Mouse (Mus musculus): ENCODE results near the gene Fam107b.

Gene Fam107b

GRCm38 (mm10) chr2:3608868-3609854, 38.9 kb downstream of the Fam107b start:
- no peak for DNase-seq

DNA sequence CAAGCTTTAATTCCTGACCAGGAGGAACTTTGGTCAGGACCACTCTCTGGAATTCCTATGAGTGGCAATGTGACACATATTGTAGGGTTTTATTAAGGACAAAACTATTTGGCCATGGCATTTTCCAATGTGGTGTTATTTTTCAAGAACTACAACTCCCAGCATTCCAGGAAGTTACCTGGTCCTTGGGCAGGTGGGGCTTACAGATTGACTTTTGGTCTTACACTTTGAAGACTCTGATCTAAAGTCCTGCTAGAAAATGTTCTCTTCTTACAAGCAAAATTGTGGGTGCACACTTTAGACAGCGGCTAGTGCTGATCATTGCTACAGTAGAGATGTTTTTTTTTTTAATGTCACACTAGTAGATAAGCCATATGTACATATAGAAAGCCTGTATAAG, 48.2 kb downstream of the Fam107b start:
- DNase-seq: no peak

DNA sequence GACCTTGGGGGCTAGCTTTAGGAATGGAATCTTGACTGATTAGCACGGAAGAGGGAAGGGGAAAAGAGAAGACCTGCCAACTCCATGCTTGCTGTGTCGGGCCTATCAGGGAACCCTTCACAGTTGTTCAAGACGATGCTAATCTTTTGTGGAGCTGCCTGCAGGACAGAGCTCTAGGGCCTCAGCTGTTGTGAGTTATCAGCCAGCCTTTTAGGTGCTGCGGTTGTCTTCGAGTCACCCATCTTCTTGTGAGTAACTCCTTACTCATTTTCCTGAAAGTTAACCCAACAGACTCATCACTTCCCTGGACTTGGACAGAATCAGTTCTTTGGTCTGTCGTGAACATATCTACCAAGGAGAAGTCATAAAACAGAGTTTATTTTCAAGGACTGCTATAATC, 51.3 kb downstream of the Fam107b start:
- no peak for DNase-seq

GRCm38 (mm10) chr2:3622158-3622557, 51.9 kb downstream of the Fam107b start:
- DNase-seq: no peak

DNA sequence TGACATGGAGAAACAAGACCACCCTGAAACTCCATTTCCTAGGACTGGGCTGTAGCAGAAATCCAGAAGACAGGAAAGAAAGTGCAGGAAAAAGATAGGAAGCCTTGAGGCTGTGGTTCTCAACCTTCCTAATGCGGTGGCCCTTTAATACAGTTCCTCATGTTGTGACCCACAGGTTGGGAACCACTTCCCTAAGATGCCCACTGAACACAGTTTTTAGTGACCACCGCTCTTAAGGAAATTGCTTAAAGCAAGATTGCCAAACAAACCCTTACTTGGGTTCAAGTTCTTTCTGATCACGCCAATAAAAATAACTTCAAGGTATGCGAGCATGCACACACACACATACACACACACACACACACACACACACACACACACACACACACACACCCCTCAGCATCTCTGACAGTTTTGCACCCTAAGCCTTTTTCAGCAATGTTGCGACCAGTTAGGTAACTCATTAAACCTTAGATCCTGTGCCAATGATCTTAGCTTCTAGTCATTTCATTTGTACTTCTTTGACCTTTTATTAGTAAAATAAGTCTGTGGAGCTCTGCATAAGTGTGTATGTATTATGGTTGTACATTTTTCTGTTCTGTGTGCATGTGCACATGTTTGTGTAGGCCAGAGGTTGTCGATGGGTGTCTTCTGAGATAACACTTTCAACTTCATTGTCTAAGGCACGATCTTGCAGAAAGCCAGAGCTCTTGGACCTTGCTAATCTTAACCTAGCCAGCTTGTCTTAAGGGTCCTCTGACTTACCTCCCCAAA, 53.1 kb downstream of the Fam107b start:
- no peak for DNase-seq

- no peak for DNase-seq
These were observed 53.8 kb downstream of the Fam107b start for GRCm38 (mm10) chr2:3623981-3624584.

- no peak for DNase-seq
These were observed 58.8 kb downstream of the Fam107b start for GRCm38 (mm10) chr2:3629096-3629495.

- DNase-seq: no peak
These were observed 59.5 kb downstream of the Fam107b start for GRCm38 (mm10) chr2:3629741-3630140.

DNA sequence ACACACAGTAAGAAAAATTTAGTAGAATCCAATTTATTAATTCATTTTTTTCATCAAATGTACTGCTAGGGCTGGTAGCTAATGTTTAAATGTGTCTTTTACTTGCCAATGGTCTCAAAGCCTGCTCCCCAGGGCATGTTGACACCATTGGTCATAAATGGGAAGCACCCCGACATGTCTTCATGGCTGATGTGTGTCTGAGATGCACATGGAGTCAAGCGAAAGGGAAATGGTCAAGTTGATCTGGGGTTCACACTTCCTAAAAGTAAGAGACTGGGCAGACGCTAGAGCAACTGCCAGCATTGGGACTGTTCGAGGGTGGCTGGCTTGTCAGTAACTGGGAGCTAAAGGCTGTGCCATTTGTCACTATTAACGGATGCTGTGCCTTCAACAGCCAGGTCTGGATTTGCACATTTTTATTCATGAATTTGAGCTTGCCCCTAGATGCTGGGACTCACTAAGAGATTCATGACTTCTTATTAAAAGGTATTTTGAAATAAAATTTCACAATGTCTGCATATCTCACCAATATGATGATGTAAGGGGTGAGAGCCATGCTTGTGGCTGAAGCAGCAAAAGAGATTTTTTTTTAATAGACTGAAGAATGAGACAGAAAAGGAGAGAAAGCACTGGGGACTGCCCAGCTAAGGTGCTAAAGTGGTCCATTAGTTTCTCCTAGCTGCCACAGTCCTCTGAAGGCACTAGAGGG, 60.6 kb downstream of the Fam107b start:
- no peak for DNase-seq

- no peak for DNase-seq
These were observed 62.8 kb downstream of the Fam107b start for GRCm38 (mm10) chr2:3633137-3633536.

- DNase-seq: no peak
These were observed 66.5 kb downstream of the Fam107b start for GRCm38 (mm10) chr2:3636771-3637170.

- no peak for DNase-seq
These were observed 70.9 kb downstream of the Fam107b start for GRCm38 (mm10) chr2:3641001-3641770.

DNA sequence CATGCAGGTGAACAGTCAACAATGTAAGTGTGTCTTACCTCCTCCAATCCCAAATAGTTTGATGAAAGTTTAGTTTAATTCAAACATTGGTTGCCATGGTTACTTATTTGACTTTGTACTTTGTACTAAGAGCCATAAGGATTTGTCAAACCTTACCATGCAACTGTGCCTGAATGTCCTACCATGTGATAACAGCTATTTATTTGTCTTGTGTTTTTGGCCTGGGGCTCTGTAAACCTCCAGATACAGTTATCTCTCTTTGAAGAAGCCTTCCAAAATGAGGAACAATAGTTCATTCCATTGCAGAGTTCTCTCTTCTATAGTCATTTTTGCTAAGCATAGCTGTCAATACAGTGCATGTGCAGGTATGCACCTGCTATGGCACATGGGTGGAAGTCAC, 72.7 kb downstream of the Fam107b start:
- no peak for DNase-seq

GRCm38 (mm10) chr2:3645741-3646140, 75.5 kb downstream of the Fam107b start:
- DNase-seq: no peak

- DNase-seq: no peak
These were observed 78.9 kb downstream of the Fam107b start for GRCm38 (mm10) chr2:3649171-3649570.

- DNase-seq: no peak
These were observed 84.3 kb downstream of the Fam107b start for GRCm38 (mm10) chr2:3654606-3655005.

- DNase-seq: no peak
These were observed 85.8 kb downstream of the Fam107b start for GRCm38 (mm10) chr2:3656091-3656490.

- no peak for DNase-seq
These were observed 86.5 kb downstream of the Fam107b start for GRCm38 (mm10) chr2:3656834-3657233.

DNA sequence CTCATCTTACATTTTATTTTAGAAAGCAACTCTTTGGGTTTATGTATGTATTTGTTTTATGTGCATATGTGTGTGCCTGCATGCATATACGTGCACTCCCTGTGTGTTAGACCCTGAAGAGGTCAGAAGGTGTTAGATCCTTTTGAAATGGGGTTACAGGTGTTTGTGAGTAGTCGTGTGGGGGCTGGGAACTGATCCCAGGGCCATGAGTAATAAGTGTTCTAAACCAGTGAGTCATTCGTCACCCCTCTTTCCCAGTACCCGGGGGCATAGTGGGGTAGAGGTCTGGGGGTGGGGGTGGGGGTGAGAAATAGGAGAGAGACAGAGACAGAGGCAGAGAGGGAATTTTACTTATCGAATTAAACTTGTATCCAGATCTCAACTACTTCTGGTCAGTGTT, 87.1 kb downstream of the Fam107b start:
- DNase-seq: no peak

- peak; percentile 40 for DNase-seq
These were observed 87.8 kb downstream of the Fam107b start for GRCm38 (mm10) chr2:3657811-3658730.

DNA sequence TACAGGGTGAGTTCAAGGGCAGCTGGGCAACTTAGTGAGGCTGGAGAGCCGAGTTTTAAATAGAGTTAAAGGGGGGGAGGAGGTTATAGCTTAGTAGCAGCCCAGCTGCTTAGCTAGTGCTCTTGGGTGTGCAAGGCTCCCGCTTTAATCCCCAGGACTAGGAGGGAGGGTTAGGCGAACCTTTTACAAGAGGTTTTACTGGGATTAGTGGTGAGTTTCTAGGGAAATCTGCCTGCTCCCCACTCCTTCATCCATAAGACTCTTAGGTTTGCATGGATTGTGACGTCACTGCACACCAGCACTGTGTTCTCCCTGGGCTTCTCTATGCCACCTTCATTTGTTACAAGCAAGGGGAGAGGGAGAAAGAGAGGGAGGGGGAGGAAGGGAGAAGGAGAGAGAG, 88.6 kb downstream of the Fam107b start:
- DNase-seq: no peak
